Mouse (Mus musculus) thymus, postnatal 10 days (tissue): Measurements from ENCODE around the gene Stab2.

Source experiments
- DNase-seq, 2 experiments: peaks; one replicate each; pipeline ENCODE4 v3.0.0; 2021; ENCODE audit warnings: low spot score in 2 of 2

Stab2 gene

DNA sequence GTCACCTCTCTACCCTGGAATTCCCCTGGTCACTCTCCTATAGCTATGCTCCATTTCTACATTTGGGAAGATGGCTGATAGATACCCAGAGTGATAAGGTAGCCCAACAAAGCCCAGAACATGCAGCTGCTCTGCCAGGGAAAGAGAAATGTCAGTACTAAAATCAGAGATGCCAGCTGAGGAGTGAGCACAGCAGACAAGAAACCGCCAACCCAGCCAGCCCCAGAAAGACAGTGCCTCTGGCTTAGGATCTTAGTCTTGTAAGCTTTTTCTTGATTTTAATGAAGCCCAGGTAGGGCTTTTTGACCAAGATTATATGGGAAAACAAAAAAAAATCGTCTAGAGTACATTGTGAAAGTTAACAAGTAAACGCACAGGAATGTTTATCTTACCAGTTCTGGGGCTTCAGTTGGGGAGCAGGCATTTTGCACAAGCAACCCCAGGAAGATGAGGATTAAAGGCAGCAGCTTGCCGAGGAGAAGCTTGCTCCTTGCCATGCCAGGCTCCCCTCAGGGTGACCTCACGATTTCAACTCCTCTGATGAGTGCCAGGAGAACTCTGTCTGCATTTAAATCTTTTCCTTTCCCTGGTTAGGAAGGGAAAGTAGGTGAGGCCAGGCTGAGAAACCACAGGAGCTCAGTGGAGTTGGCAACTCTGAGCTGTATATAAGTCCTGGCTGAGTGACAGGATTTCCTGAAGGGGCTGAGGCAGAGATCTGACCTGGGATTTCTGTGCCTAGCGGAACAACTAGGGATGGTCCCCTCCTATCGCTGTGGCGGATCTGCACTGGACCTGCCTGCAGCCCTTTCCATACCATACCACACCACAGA lies at the start of gene Stab2:
Stab2 (minus strand) TSS at position 641 of the 830 bp plus-strand sequence.
- no peak for DNase-seq

DNA sequence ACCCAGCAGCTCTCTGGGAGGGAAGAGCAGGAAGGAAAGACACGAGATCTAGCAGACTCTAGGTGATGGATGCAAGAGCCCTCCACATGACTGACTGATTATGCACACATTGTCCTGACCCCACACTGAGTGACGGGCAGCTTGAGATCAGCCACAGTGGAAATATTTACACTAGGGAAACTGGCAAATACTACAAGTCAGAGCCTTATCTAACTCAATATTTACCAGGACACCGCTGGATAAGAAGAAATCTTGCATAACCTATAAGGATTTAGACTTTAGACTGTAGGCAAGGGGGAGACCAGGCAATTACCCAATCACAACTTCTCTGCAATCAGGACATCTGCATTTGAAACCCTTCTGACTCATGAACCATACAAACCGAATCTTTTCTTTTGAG lies 43.9 kb upstream of the Stab2 start:
- DNase-seq: no peak

DNA sequence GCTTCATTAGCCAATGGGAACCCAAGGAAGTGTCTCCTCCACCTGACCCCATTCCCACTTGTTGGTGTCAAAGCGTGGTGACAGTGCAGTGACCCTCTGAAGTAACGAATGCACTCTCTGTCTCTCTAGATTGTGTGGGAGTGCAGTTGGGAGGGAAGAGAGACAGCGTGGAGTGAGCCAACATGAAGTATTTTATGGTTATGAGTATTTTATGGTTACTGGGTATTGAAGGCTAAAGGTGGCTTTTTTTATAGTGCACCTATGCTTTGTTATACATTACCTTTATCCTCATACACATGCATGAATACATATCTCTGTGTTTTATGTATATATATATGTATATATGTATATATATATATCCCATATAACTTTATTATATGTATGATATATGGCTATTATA lies 41.4 kb upstream of the Stab2 start:
- no peak for DNase-seq

GRCm38 (mm10) chr10:87046931-87047468 lies 39.2 kb upstream of the Stab2 start:
- peak in 1 of 2 experiments; percentile 26 for DNase-seq

DNA sequence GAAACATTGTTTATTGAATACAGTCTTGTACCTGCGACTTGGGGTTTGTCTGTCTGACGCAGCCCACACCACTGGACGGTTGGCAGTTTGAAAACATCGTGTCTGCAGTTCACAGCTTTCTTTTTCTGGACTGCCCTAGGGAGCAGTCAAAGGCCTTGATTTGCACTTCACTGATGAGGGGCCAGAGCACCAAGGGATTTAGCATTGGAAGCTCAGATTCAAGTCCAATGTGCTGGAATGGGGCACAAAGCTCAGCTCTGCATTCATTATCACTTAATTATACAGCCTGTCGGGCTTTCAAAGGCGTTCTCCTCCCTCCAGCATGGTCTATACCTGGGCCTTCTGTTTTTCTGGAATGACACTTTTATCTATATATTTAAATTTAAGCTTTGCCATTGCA lies 38.6 kb upstream of the Stab2 start:
- DNase-seq: no peak

GRCm38 (mm10) chr10:87045273-87045672 lies 37.4 kb upstream of the Stab2 start:
- DNase-seq: no peak

GRCm38 (mm10) chr10:87041265-87041664 lies 33.4 kb upstream of the Stab2 start:
- no peak for DNase-seq

- no peak for DNase-seq
These were observed 32.0 kb upstream of the Stab2 start for GRCm38 (mm10) chr10:87039800-87040199.

GRCm38 (mm10) chr10:87039340-87039739 lies 31.5 kb upstream of the Stab2 start:
- no peak for DNase-seq

GRCm38 (mm10) chr10:87037062-87037461 lies 29.2 kb upstream of the Stab2 start:
- no peak for DNase-seq

- DNase-seq: no peak
These were observed 28.5 kb upstream of the Stab2 start for GRCm38 (mm10) chr10:87036271-87036703.

GRCm38 (mm10) chr10:87035866-87036265 lies 28.0 kb upstream of the Stab2 start:
- no peak for DNase-seq

DNA sequence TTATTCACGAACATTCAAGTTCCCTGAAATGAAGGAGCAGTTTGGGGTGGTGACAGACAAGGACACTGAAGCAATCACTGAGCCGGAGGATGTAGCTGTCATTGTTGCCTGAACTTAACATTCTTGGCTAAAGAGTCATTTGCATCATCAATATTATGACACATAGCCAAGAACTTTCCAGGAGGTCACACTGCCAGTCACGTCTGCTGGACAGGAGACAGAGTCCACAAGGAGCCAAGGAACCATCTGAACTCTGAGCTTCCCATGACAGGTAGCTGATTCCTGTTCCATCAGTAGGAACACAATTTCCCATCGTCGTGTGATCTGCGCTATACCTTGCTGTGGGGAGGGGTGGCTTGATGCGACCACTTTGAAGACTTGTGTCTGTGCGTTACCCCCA lies 24.9 kb upstream of the Stab2 start:
- no peak for DNase-seq

DNA sequence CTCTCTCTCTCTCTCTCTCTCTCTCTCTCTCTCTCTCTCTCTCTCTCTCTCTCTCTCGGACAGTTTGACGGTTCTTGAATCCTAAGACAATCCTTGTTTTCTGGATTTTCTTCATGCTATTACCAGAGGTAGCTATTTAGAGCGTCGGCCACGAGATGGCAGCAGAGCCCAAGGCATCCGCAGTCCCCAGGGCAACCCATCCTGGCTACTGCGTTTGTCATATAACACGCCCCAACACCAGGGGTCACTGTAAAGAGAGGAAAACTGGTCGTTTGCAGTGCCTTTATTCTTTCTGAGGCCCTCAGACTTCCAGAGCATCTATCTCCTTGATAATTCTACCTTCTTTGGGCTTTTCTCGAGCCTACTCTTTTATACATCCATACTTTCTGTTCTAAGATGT lies 17.1 kb upstream of the Stab2 start:
- DNase-seq: peak; percentile 54 to 84

DNA sequence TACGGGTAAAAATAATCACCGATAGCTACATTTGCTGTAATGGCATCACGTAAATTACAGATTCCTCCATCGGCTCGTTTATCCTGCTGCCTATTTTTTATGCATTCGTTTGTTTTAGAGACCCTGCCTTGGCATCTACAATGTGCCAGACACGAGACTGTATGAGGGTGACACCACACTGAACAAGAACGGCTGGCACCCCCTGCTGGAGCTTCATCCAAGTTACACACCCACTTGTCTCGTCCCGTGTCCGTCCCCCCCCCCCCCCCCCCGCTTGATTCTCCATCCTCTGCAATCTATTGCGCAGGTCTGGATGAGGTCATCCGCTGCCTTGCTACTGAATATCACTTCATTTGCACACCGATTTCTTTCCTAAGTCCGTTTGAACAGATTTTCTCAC lies 12.9 kb upstream of the Stab2 start:
- peak in 1 of 2 experiments; percentile 12 for DNase-seq

GRCm38 (mm10) chr10:87018876-87019275 lies 11.1 kb upstream of the Stab2 start:
- DNase-seq: no peak

DNA sequence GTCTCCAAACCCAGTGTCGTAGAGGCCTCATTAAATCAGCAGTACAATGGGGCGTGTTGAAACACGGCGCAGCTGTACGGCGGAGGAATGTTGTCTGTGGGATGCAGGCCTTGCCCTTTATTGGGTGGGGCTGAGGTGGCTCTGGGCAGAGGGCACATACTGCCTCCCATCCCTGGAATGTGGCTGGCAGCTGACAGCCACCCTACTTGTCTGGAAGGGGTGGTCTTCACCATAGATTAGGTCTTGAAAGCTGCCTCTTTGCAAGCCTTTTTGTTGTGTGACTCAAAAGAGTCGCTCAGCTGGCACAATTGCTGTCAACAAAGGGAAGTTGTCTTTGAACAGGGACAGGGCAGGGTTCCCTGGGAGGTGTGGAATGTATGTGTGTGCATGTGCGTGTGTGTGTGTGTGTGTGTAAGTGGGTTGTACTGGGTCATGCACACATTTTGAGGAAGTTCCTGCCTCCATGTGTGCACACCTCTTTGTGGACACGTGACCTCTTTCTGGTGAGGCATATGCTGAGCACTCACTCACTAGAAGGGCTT lies 8.4 kb upstream of the Stab2 start:
- no peak for DNase-seq

GRCm38 (mm10) chr10:87015403-87015802 lies 7.6 kb upstream of the Stab2 start:
- DNase-seq: no peak

- no peak for DNase-seq
These were observed 6.7 kb upstream of the Stab2 start for GRCm38 (mm10) chr10:87014391-87014965.

- no peak for DNase-seq
These were observed 4.3 kb upstream of the Stab2 start for GRCm38 (mm10) chr10:87012087-87012486.

GRCm38 (mm10) chr10:87008215-87008499 lies 332 bp upstream of the Stab2 start:
- no peak for DNase-seq

GRCm38 (mm10) chr10:86992238-86992976 lies 15.4 kb downstream of the Stab2 start:
- no peak for DNase-seq
